29 mouse cellular contexts compared by ENCODE assay signal in genomic region chr13:40821911-40822310, GRCm38 (mm10). TPM values are rescaled to one million over a fixed set of nuclear protein-coding genes. Genes with fewer than 3 reads are reported as not detected.
DNase-seq lines count a peak whose midpoint lies in the region; ATAC-seq and TF ChIP-seq lines count a peak whose summit lies in the region.
"Had no signal": no experiment of that assay in that cellular context is flagged by ENCODE, and none has a peak within 500 bp of the region (broad histone marks: within the 10 kb centered on the region; RNA-seq: fewer than 3 reads in every experiment).

No protein-coding gene starts in this region.

- no peak for TF ChIP-seq CTCF in kidney, adult 2 months (conservative IDR thresholded peaks at IDR 0.05; ENCODE audit: insufficient read depth, insufficient read length, low read depth, low read length)

- H3K9me3 ChIP-seq in heart, embryonic 10.5 days = no peaks in the 10 kb centered on the region
- H3K9me3 ChIP-seq: embryonic facial prominence, embryonic 13.5 days; forebrain, embryonic 12.5 days; forebrain, embryonic 15.5 days; heart, embryonic 12.5 days; heart, embryonic 15.5 days; hindbrain, embryonic 10.5 days; hindbrain, embryonic 13.5 days; intestine, embryonic 15.5 days had no signal

- no peaks in the 10 kb centered on the region for H3K36me3 ChIP-seq in heart, embryonic 10.5 days
- no peaks in the 10 kb centered on the region for H3K36me3 ChIP-seq in kidney, adult 2 months (ENCODE audit: control insufficient read depth, insufficient read depth, low read length)
- H3K36me3 ChIP-seq: embryonic facial prominence, embryonic 10.5 days; embryonic facial prominence, embryonic 13.5 days; forebrain, embryonic 12.5 days; forebrain, embryonic 15.5 days; heart, embryonic 12.5 days; heart, embryonic 15.5 days; hindbrain, embryonic 10.5 days; hindbrain, embryonic 13.5 days; intestine, embryonic 15.5 days had no signal

- H3K27ac ChIP-seq in heart, embryonic 10.5 days = no peak overlapping the region
- H3K27ac ChIP-seq in kidney, adult 2 months (ENCODE audit: insufficient read depth, low read depth, low read length) = no peak overlapping the region
- H3K27ac ChIP-seq: embryonic facial prominence, embryonic 10.5 days; embryonic facial prominence, embryonic 13.5 days; forebrain, embryonic 12.5 days; forebrain, embryonic 15.5 days; heart, embryonic 15.5 days; hindbrain, embryonic 10.5 days; hindbrain, embryonic 13.5 days; intestine, embryonic 15.5 days had no signal

- H3K4me3 ChIP-seq in heart, embryonic 10.5 days = no peak overlapping the region
- H3K4me3 ChIP-seq in kidney, adult 2 months (ENCODE audit: insufficient read depth, low read depth, low read length) = no peak overlapping the region
- H3K4me3 ChIP-seq: embryonic facial prominence, embryonic 10.5 days; embryonic facial prominence, embryonic 13.5 days; erythroblast, embryonic 14.5 days; forebrain, embryonic 12.5 days; forebrain, embryonic 15.5 days; heart, embryonic 12.5 days; heart, embryonic 15.5 days; hindbrain, embryonic 10.5 days; hindbrain, embryonic 13.5 days; intestine, embryonic 15.5 days had no signal

- DNase-seq in heart, adult 11 months = peak; percentile 23
- DNase-seq in heart, embryonic 10.5 days (ENCODE audit: low spot score) = no peak
- peak; percentile 5 for DNase-seq in testis, postnatal 10 days (ENCODE audit: low spot score)
- no peak for DNase-seq in testis, postnatal 14 days (ENCODE audit: low spot score)
- peak; percentile 40 for DNase-seq in adrenal gland, adult 8-10 months
- peak; percentile 27 to 65 for DNase-seq in adrenal gland, postnatal 36 days
- no peak for DNase-seq in kidney, adult 2 months
- DNase-seq: cerebellum, adult 11-12 months; cerebellum, adult 8-10 months; cerebellum, postnatal 10 days; cerebellum, postnatal 36 days; embryo, embryonic 11 days; gastrocnemius, postnatal 10 days; gastrocnemius, postnatal 36 days; heart, postnatal 10 days; heart, postnatal 36 days had no signal

- no peak for TF ChIP-seq POLR2A in kidney, adult 2 months (IDR thresholded peaks at IDR 0.05; ENCODE audit: low read depth, low read length)

- 61% methylated on average over 2 of the region's 2 CpGs for WGBS in heart, embryonic 10.5 days
- WGBS in kidney, adult 2 months = 95% methylated on average over 2 of the region's 2 CpGs

- ATAC-seq in megakaryocyte progenitor cell, adult 5-6 weeks (replicated peaks; ENCODE audit: poor library complexity) = no peak
- ATAC-seq: forebrain, embryonic 15.5 days; hindbrain, embryonic 16.5 days; intestine, embryonic 15.5 days; Patski had no signal

- no peaks in the 10 kb centered on the region; the same call in 1 of the 2 replicates for H3K4me1 ChIP-seq in heart, embryonic 10.5 days
- H3K4me1 ChIP-seq in kidney, adult 2 months (ENCODE audit: control insufficient read depth, insufficient read depth, low read length) = no peaks in the 10 kb centered on the region
- H3K4me1 ChIP-seq: embryonic facial prominence, embryonic 10.5 days; embryonic facial prominence, embryonic 13.5 days; forebrain, embryonic 12.5 days; forebrain, embryonic 15.5 days; heart, embryonic 12.5 days; heart, embryonic 15.5 days; hindbrain, embryonic 10.5 days; hindbrain, embryonic 13.5 days; intestine, embryonic 15.5 days had no signal

- no peaks in the 10 kb centered on the region for H3K27me3 ChIP-seq in heart, embryonic 10.5 days (ENCODE audit: insufficient read depth, poor library complexity, severe bottlenecking)
- no peaks in the 10 kb centered on the region for H3K27me3 ChIP-seq in kidney, adult 2 months (replicated peaks; ENCODE audit: control insufficient read depth, insufficient read depth, low read length)
- H3K27me3 ChIP-seq: embryonic facial prominence, embryonic 13.5 days; forebrain, embryonic 12.5 days; forebrain, embryonic 15.5 days; heart, embryonic 12.5 days; heart, embryonic 15.5 days; hindbrain, embryonic 13.5 days; intestine, embryonic 15.5 days had no signal

RNA-seq across cellular contexts. Expression of gene Gcnt2, which starts 37.6 kb away (rescaled TPM):
- 2.7 and 3.5 TPM in 2 replicates for polyA plus RNA-seq in heart, embryonic 10.5 days (2016; fragmentation: Nextera tagmentation; extraction: Ambion mirVana)
- 1 to 10 TPM; 4.8 to 9.1 (median 7.1) TPM for total RNA-seq in adrenal gland, adult 8-10 months (2022)
- 1 to 10 TPM; 6.0 to 9.1 TPM for total RNA-seq in adrenal gland, postnatal 36 days (2021)
- total RNA-seq in megakaryocyte progenitor cell, adult 5-6 weeks (2015) = 16.6 and 28.2 TPM in 2 replicates
- total RNA-seq in megakaryocyte progenitor cell, adult 5-6 weeks (2017) = 7.0 and 15.4 TPM in 2 replicates
- 8.4 and 9.2 TPM in 2 replicates for polyA plus RNA-seq in kidney, adult 2 months (2012; rRNA removed)
- polyA plus RNA-seq: erythroblast, embryonic 14.5 days had no signal

Comparison
In these comparisons a context has a peak if more than half of its experiments do, and no peak if none do; other contexts are left out.
1. DNase-seq: peak in heart, adult 11 months (single experiment), testis, postnatal 10 days (single experiment), adrenal gland, adult 8-10 months (single experiment) and adrenal gland, postnatal 36 days (2 of 2); none in heart, embryonic 10.5 days (single experiment), testis, postnatal 14 days (single experiment) and kidney, adult 2 months (single experiment).